Mouse (Mus musculus): ENCODE results near the gene Grin2b. TPM values are rescaled to one million over a fixed set of nuclear protein-coding genes. Genes with fewer than 3 reads are reported as not detected.

The Grin2b gene
- polyA plus RNA-seq, 1 experiment from 2014 or later: 0.31 TPM

- H3K4me3 ChIP-seq: no peak overlapping the region
- DNase-seq (ENCODE audit: extremely low spot score, low spot score): no peak
- no peaks in the 10 kb centered on the region for H3K36me3 ChIP-seq (replicated peaks)
- H3K9me3 ChIP-seq: no peaks in the 10 kb centered on the region
- H3K27me3 ChIP-seq (ENCODE audit: poor library complexity, severe bottlenecking): no peaks in the 10 kb centered on the region
- H3K27ac ChIP-seq: no peak overlapping the region
- WGBS: 89% methylated on average over 3 of the region's 3 CpGs
- H3K4me1 ChIP-seq: no peaks in the 10 kb centered on the region
Observed at GRCm38 (mm10) chr6:136020460-136020859, 152.9 kb downstream of the Grin2b start.

DNA sequence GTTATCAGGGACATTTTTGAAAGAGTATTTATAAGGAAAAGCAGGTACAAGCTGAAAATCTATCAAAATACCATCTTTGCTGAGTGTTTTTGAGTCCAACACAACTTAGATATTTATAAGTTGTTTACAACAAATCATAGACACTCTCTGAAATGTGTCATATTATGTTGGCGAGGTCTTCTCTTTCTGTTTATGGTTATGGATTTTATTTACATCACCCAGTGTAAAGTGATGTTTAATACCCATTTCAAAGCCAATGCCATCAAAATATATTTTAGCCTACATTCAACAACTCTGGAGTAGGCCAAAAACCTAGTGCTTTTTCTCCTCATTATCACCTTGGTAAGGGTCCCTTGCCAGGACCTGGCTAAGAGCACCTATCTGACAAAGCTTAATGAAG lies 154.3 kb downstream of the Grin2b start:
- H3K9me3 ChIP-seq: no peaks in the 10 kb centered on the region
- no peaks in the 10 kb centered on the region for H3K27me3 ChIP-seq (ENCODE audit: poor library complexity, severe bottlenecking)
- no peak for DNase-seq (ENCODE audit: extremely low spot score, low spot score)
- H3K36me3 ChIP-seq (replicated peaks): no peaks in the 10 kb centered on the region
- no peak overlapping the region for H3K27ac ChIP-seq
- WGBS: 92% methylated on average over 1 of the region's 1 CpGs
- no peak overlapping the region for H3K4me3 ChIP-seq
- no peaks in the 10 kb centered on the region for H3K4me1 ChIP-seq

DNA sequence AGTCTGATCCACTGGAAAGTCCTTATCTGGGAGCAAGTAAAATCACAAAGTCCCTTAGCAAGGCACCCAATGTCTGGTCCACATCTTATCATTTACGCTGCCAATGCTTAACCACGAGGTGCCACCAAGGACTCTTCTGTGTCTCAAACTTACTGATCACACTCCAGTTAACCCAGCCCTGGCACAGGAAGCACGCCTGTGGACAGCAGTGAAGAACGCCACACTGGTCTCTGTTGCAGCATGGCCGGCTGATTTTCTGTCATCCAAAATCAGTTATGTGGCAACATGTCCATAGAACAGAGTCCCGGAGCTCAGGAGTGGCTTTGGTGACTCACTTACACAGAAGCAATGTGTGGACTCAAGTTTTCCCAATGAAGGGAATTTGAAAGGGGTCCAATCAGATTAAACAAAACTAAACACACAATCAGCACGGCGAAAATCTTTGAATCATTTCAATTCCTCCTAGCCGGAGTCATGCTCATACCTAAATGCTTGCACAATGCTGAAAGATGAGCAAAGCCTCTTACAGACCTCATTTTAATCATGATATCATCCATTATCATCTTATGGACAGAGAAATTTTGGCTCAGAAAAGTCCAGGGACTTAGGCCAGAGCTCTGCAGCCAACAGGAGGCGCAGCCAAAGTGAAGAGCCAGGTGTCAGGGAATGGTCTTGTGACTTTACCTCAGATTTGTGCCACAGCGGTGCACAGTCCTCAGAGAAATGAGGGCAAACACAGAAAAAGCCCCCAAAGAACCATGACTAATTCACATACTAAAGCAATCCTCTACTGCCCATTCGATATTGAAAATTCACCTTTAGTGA lies 159.5 kb downstream of the Grin2b start:
- WGBS: 93% methylated on average over 12 of the region's 12 CpGs
- H3K9me3 ChIP-seq: no peaks in the 10 kb centered on the region
- H3K4me3 ChIP-seq: no peak overlapping the region
- H3K36me3 ChIP-seq (replicated peaks): no peaks in the 10 kb centered on the region
- H3K27ac ChIP-seq: no peak overlapping the region
- no peak for DNase-seq (ENCODE audit: extremely low spot score, low spot score)
- H3K27me3 ChIP-seq (ENCODE audit: poor library complexity, severe bottlenecking): no peaks in the 10 kb centered on the region
- peaks cover 17% of the 10 kb centered on the region for H3K4me1 ChIP-seq

DNA sequence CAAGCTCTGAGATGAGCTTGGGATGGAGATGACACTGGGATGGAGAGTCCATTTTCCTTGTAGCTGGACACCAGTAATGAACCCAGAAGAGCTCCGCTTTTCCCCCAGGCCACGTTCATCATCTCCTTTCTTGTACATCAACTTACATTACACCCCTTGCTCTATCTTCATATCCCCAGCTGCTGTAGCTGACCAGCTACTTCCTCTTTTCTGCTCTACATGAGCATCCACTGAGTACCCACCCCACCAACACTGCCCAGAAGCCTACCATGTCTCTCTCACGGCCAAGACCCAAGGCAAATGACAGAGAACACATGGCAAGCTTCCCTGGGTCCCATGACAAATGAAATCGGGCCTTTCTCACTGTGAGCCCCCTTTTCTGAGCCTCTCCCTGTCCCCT lies 161.8 kb downstream of the Grin2b start:
- no peak for DNase-seq (ENCODE audit: extremely low spot score, low spot score)
- no peak overlapping the region for H3K4me3 ChIP-seq
- H3K36me3 ChIP-seq (replicated peaks): no peaks in the 10 kb centered on the region
- H3K27me3 ChIP-seq (ENCODE audit: poor library complexity, severe bottlenecking): no peaks in the 10 kb centered on the region
- H3K27ac ChIP-seq: no peak overlapping the region
- peaks cover 19% of the 10 kb centered on the region for H3K4me1 ChIP-seq
- no peaks in the 10 kb centered on the region for H3K9me3 ChIP-seq
- WGBS: 91% methylated on average over 4 of the region's 4 CpGs

- H3K4me3 ChIP-seq: no peak overlapping the region
Observed at GRCm38 (mm10) chr6:136011038-136011311, 162.3 kb downstream of the Grin2b start.

GRCm38 (mm10) chr6:136010290-136011037 lies 162.8 kb downstream of the Grin2b start:
- no peaks in the 10 kb centered on the region for H3K36me3 ChIP-seq (replicated peaks)
- WGBS: 48% methylated on average over 7 of the region's 7 CpGs
- DNase-seq (ENCODE audit: extremely low spot score, low spot score): peak; percentile 38
- H3K27me3 ChIP-seq (ENCODE audit: poor library complexity, severe bottlenecking): no peaks in the 10 kb centered on the region
- H3K4me1 ChIP-seq: peaks cover 19% of the 10 kb centered on the region
- peak overlapping the region; percentile 56; the same call in 1 of the 2 replicates for H3K27ac ChIP-seq
- no peaks in the 10 kb centered on the region for H3K9me3 ChIP-seq
- no peak overlapping the region for H3K4me3 ChIP-seq

More at GRCm38 (mm10) chr6:136011038-136011311, 162.3 kb downstream of the Grin2b start:
- Histone ChIP-seq H3K27ac (0 out of 2 replicates have a peak overlapping the region, but pooled peaks have one; percentile 25), H3K27me3 (ENCODE audit: poor library complexity, severe bottlenecking) (no peaks in the 10 kb centered on the region), H3K4me1 (peaks cover 19% of the 10 kb centered on the region), H3K36me3 (replicated peaks) (no peaks in the 10 kb centered on the region), H3K9me3 (no peaks in the 10 kb centered on the region)
- WGBS: 94% methylated on average over 4 of the region's 4 CpGs
- DNase-seq (ENCODE audit: extremely low spot score, low spot score): no peak

DNA sequence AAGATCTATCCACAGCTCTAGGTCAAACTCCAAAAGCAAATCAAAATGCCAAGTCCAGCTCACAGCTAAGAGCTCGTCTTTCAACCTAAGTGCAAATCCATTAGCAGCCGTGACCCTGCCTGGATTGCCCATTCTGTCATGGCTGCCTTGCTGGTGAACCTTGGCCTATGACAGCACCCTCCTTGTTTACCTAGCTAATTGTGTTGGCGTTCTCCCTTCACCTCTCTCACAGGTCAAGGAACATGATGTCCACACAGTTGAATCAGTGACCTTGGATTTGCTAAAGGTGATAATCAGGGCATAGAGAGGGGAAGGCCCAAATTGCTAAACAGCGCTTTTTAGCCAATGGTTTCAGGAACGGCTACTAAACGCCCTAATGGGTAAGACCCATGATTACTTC lies 165.2 kb downstream of the Grin2b start:
- no peaks in the 10 kb centered on the region for H3K9me3 ChIP-seq
- H3K36me3 ChIP-seq (replicated peaks): no peaks in the 10 kb centered on the region
- no peaks in the 10 kb centered on the region for H3K27me3 ChIP-seq (ENCODE audit: poor library complexity, severe bottlenecking)
- H3K4me3 ChIP-seq: no peak overlapping the region
- DNase-seq (ENCODE audit: extremely low spot score, low spot score): no peak
- WGBS: 85% methylated on average over 6 of the region's 6 CpGs
- H3K4me1 ChIP-seq: peaks cover 19% of the 10 kb centered on the region
- H3K27ac ChIP-seq: no peak overlapping the region

DNA sequence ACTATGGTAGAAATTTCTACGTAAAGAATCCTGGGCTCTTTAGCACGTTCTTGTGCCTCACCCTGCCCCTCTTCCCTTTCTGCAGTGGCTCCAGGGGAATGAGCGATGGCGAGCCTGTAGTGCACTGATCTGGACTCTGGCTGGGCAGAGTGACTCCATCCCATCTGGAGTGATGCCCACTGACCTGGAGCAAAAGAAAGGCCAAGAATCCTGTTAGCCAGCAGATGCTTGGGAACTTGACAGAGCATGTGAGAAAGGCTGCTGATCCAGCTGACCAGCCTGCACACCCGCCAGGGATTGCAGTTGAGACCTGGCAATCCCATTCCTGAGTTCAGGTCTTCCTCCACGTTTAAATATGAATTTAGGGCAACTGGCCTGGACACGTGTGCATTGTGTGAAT lies 178.6 kb downstream of the Grin2b start:
- H3K4me1 ChIP-seq: peaks cover 12% of the 10 kb centered on the region; the same call in 1 of the 2 replicates
- no peaks in the 10 kb centered on the region for H3K36me3 ChIP-seq (replicated peaks)
- WGBS: 73% methylated on average over 7 of the region's 7 CpGs
- no peak overlapping the region for H3K4me3 ChIP-seq
- DNase-seq (ENCODE audit: extremely low spot score, low spot score): no peak
- no peak overlapping the region for H3K27ac ChIP-seq
- H3K9me3 ChIP-seq: no peaks in the 10 kb centered on the region
- H3K27me3 ChIP-seq (ENCODE audit: poor library complexity, severe bottlenecking): no peaks in the 10 kb centered on the region

GRCm38 (mm10) chr6:135993897-135994296 lies 179.4 kb downstream of the Grin2b start:
- DNase-seq (ENCODE audit: extremely low spot score, low spot score): no peak
- no peak overlapping the region for H3K27ac ChIP-seq
- H3K36me3 ChIP-seq (replicated peaks): no peaks in the 10 kb centered on the region
- no peaks in the 10 kb centered on the region for H3K27me3 ChIP-seq (ENCODE audit: poor library complexity, severe bottlenecking)
- peaks cover 12% of the 10 kb centered on the region; the same call in 1 of the 2 replicates for H3K4me1 ChIP-seq
- no peak overlapping the region for H3K4me3 ChIP-seq
- H3K9me3 ChIP-seq: no peaks in the 10 kb centered on the region
- WGBS: 62% methylated on average over 3 of the region's 3 CpGs

DNA sequence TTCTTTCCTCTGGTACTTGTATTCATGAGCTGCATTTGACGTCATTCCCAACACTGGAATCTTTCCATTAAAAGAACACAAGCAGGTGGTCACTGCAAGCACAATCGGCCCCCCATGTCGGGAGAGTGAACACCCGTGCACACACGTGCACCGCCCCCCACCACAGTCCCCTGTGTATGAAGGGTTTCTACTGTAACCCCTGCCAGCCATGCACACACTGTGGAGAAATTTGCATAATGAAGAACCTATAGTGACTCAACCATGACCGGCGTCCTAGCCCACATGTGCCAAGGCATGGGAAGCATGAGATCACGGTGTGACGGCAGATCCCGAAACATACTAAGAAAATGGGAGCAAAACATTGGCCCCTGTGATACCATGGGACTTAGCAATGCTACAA lies 179.9 kb downstream of the Grin2b start:
- peaks cover 12% of the 10 kb centered on the region; the same call in 1 of the 2 replicates for H3K4me1 ChIP-seq
- WGBS: 93% methylated on average over 11 of the region's 11 CpGs
- no peak overlapping the region for H3K4me3 ChIP-seq
- H3K9me3 ChIP-seq: no peaks in the 10 kb centered on the region
- H3K27ac ChIP-seq: no peak overlapping the region
- no peaks in the 10 kb centered on the region for H3K36me3 ChIP-seq (replicated peaks)
- no peaks in the 10 kb centered on the region for H3K27me3 ChIP-seq (ENCODE audit: poor library complexity, severe bottlenecking)
- DNase-seq (ENCODE audit: extremely low spot score, low spot score): no peak

GRCm38 (mm10) chr6:135976106-135976505 lies 197.2 kb downstream of the Grin2b start:
- no peaks in the 10 kb centered on the region for H3K36me3 ChIP-seq (replicated peaks)
- no peak overlapping the region for H3K27ac ChIP-seq
- peaks cover 13% of the 10 kb centered on the region for H3K4me1 ChIP-seq
- DNase-seq (ENCODE audit: extremely low spot score, low spot score): no peak
- H3K9me3 ChIP-seq: no peaks in the 10 kb centered on the region
- 56% methylated on average over 3 of the region's 3 CpGs for WGBS
- H3K4me3 ChIP-seq: no peak overlapping the region
- no peaks in the 10 kb centered on the region for H3K27me3 ChIP-seq (ENCODE audit: poor library complexity, severe bottlenecking)

- WGBS: 76% methylated on average over 9 of the region's 9 CpGs
- no peaks in the 10 kb centered on the region for H3K9me3 ChIP-seq
- H3K27me3 ChIP-seq (ENCODE audit: poor library complexity, severe bottlenecking): no peaks in the 10 kb centered on the region
- H3K4me3 ChIP-seq: no peak overlapping the region
- no peak for DNase-seq (ENCODE audit: extremely low spot score, low spot score)
- peaks cover 13% of the 10 kb centered on the region for H3K4me1 ChIP-seq
- no peaks in the 10 kb centered on the region for H3K36me3 ChIP-seq (replicated peaks)
- no peak overlapping the region for H3K27ac ChIP-seq
Observed at GRCm38 (mm10) chr6:135972481-135972880, 200.8 kb downstream of the Grin2b start.

- no peaks in the 10 kb centered on the region for H3K27me3 ChIP-seq (ENCODE audit: poor library complexity, severe bottlenecking)
- WGBS: 94% methylated on average over 4 of the region's 4 CpGs
- H3K4me3 ChIP-seq: no peak overlapping the region
- no peaks in the 10 kb centered on the region for H3K36me3 ChIP-seq (replicated peaks)
- H3K27ac ChIP-seq: no peak overlapping the region
- DNase-seq (ENCODE audit: extremely low spot score, low spot score): no peak
- H3K4me1 ChIP-seq: peaks cover 10% of the 10 kb centered on the region
- H3K9me3 ChIP-seq: no peaks in the 10 kb centered on the region
Observed at GRCm38 (mm10) chr6:135971481-135971880, 201.8 kb downstream of the Grin2b start.

Measured in forebrain, embryonic 10.5 days (tissue).